Mouse (Mus musculus) megakaryocyte, embryonic 14.5 days (primary cell): ENCODE measurements around the gene Tbc1d4. TPM values are rescaled to one million over a fixed set of nuclear protein-coding genes. Genes with fewer than 3 reads are reported as not detected.

Source experiments
- H3K27me3 ChIP-seq: replicated peaks from 2 replicates; pipeline ENCODE3; 2012; ENCODE audit warnings: inconsistent platforms
- H3K36me3 ChIP-seq: replicated peaks from 2 replicates; pipeline ENCODE3; 2012; ENCODE audit warnings: low read length, inconsistent platforms, mixed read lengths
- H3K4me1 ChIP-seq: 2 replicates; pipeline ENCODE4 v1.6.1; 2012; ENCODE audit warnings: inconsistent platforms
- H3K4me3 ChIP-seq: replicated peaks from 2 replicates; pipeline ENCODE3; 2012; ENCODE audit warnings: moderate library complexity, mild to moderate bottlenecking, inconsistent platforms
- H3K9me3 ChIP-seq: 2 replicates; pipeline ENCODE4 v1.6.1; 2012; ENCODE audit warnings: inconsistent platforms
- FLI1 ChIP-seq: IDR thresholded peaks from 2 replicates; pipeline ENCODE4 v1.6.1; 2012; ENCODE audit warnings: low read length, inconsistent platforms, mixed read lengths
- GATA1 ChIP-seq: IDR thresholded peaks from 3 replicates; pipeline ENCODE4 v1.6.1; 2012; ENCODE audit warnings: mixed read lengths, low read length, inconsistent platforms, borderline replicate concordance
- polyA plus RNA-seq: library from polyadenylated mRNA; stranded (reverse); fragments of >175 nt; gene quantifications from 2 replicates; pipeline ENCODE4 v1.2.3, GENCODE M21; 2012; ENCODE audit warnings: low replicate concordance; ENCODE audit not compliant: insufficient read depth

Gene Tbc1d4
- polyA plus RNA-seq, 1 experiment, result 1.5 TPM

GRCm38 (mm10) chr14:101635765-101636164, 26.8 kb upstream of the Tbc1d4 start:
- TF ChIP-seq GATA1 (no peak), FLI1 (no peak)
- peaks cover 58% of the 10 kb centered on the region for H3K36me3 ChIP-seq
- H3K9me3 ChIP-seq, result no peaks in the 10 kb centered on the region
- H3K4me1 ChIP-seq, result peaks cover 22% of the 10 kb centered on the region
- no peak overlapping the region for H3K4me3 ChIP-seq
- no peaks in the 10 kb centered on the region for H3K27me3 ChIP-seq

- Histone ChIP-seq H3K36me3 (peaks cover 45% of the 10 kb centered on the region), H3K9me3 (no peaks in the 10 kb centered on the region), H3K27me3 (no peaks in the 10 kb centered on the region), H3K4me1 (no peaks in the 10 kb centered on the region), H3K4me3 (no peak overlapping the region)
- TF ChIP-seq FLI1 (no peak), GATA1 (no peak)
These were observed 21.6 kb upstream of the Tbc1d4 start for GRCm38 (mm10) chr14:101630548-101630947.

- H3K36me3 ChIP-seq, result no peaks in the 10 kb centered on the region
- no peaks in the 10 kb centered on the region for H3K9me3 ChIP-seq
- H3K4me1 ChIP-seq, result peaks cover 18% of the 10 kb centered on the region
- H3K4me3 ChIP-seq, result no peak overlapping the region
- TF ChIP-seq GATA1 (no peak), FLI1 (no peak)
- H3K27me3 ChIP-seq, result no peaks in the 10 kb centered on the region
These were observed 8.7 kb upstream of the Tbc1d4 start for GRCm38 (mm10) chr14:101617680-101618079.

GRCm38 (mm10) chr14:101616178-101616577, 7.2 kb upstream of the Tbc1d4 start:
- TF ChIP-seq FLI1, result no peak
- no peak for TF ChIP-seq GATA1
- Histone ChIP-seq H3K27me3 (no peaks in the 10 kb centered on the region), H3K4me3 (no peak overlapping the region), H3K9me3 (no peaks in the 10 kb centered on the region), H3K4me1 (peaks cover 18% of the 10 kb centered on the region), H3K36me3 (no peaks in the 10 kb centered on the region)

GRCm38 (mm10) chr14:101613206-101613605, 4.2 kb upstream of the Tbc1d4 start:
- Histone ChIP-seq H3K36me3 (no peaks in the 10 kb centered on the region), H3K9me3 (no peaks in the 10 kb centered on the region), H3K4me3 (no peak overlapping the region), H3K4me1 (peaks cover 29% of the 10 kb centered on the region), H3K27me3 (no peaks in the 10 kb centered on the region)
- TF ChIP-seq GATA1, result no peak
- no peak for TF ChIP-seq FLI1

- TF ChIP-seq GATA1 (no peak), FLI1 (no peak)
- H3K27me3 ChIP-seq, result peaks cover 5% of the 10 kb centered on the region
- H3K4me3 ChIP-seq, result no peak overlapping the region
- no peaks in the 10 kb centered on the region for H3K9me3 ChIP-seq
- peaks cover 41% of the 10 kb centered on the region for H3K4me1 ChIP-seq
- H3K36me3 ChIP-seq, result no peaks in the 10 kb centered on the region
These were observed 1.7 kb upstream of the Tbc1d4 start for GRCm38 (mm10) chr14:101610701-101611100.

- H3K36me3 ChIP-seq, result no peaks in the 10 kb centered on the region
- H3K27me3 ChIP-seq, result peaks cover 5% of the 10 kb centered on the region
- TF ChIP-seq GATA1, result no peak
- no peak for TF ChIP-seq FLI1
- H3K9me3 ChIP-seq, result no peaks in the 10 kb centered on the region
- H3K4me3 ChIP-seq, result peak overlapping the region; percentile 99
- peaks cover 45% of the 10 kb centered on the region for H3K4me1 ChIP-seq
These were observed 1.1 kb downstream of the Tbc1d4 start for GRCm38 (mm10) chr14:101607631-101608518.

GRCm38 (mm10) chr14:101605843-101606242, 3.1 kb downstream of the Tbc1d4 start:
- no peaks in the 10 kb centered on the region for H3K36me3 ChIP-seq
- H3K4me1 ChIP-seq, result peaks cover 47% of the 10 kb centered on the region
- no peak overlapping the region for H3K4me3 ChIP-seq
- peaks cover 5% of the 10 kb centered on the region for H3K27me3 ChIP-seq
- TF ChIP-seq GATA1, result no peak
- no peak for TF ChIP-seq FLI1
- H3K9me3 ChIP-seq, result no peaks in the 10 kb centered on the region

- H3K36me3 ChIP-seq, result peaks cover 11% of the 10 kb centered on the region
- TF ChIP-seq FLI1 (no peak), GATA1 (no peak)
- H3K4me3 ChIP-seq, result no peak overlapping the region
- peaks cover 33% of the 10 kb centered on the region for H3K4me1 ChIP-seq
- no peaks in the 10 kb centered on the region for H3K9me3 ChIP-seq
- peaks cover 4% of the 10 kb centered on the region for H3K27me3 ChIP-seq
These were observed 6.1 kb downstream of the Tbc1d4 start for GRCm38 (mm10) chr14:101602851-101603250.

- no peaks in the 10 kb centered on the region for H3K27me3 ChIP-seq
- no peaks in the 10 kb centered on the region for H3K4me1 ChIP-seq
- TF ChIP-seq GATA1, result no peak
- TF ChIP-seq FLI1, result no peak
- H3K9me3 ChIP-seq, result no peaks in the 10 kb centered on the region
- peaks cover 28% of the 10 kb centered on the region for H3K36me3 ChIP-seq
- H3K4me3 ChIP-seq, result no peak overlapping the region
These were observed 11.8 kb downstream of the Tbc1d4 start for GRCm38 (mm10) chr14:101597096-101597715.
